Mouse (Mus musculus): ENCODE measurements around the gene Cacna1a.

DNA sequence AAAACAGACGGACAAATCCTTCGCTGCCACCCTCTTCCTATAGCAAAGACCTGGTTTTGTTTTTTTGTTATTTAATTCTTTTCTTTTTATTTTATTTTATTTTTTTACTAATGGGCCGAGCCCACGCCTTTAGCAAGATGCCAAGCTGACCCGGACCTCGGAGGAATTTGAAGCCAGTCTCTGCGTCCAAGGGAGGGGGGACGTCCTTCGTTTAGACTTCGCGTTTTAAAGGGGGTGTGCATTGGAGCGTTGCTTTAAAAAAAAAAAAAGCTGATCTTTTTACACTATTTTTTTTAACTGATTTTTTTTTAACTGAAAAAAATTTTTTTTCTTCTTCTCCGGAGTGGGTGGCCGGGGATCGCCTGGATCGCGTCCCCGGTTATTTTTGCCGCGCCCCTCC lies 26.7 kb downstream of the Cacna1a start:
- TF ChIP-seq POLR2A (IDR thresholded peaks at IDR 0.05; ENCODE audit: borderline replicate concordance, extremely low read depth, insufficient read depth, insufficient read length, poor library complexity, severe bottlenecking): no peak
- no peak for TF ChIP-seq CTCF (IDR thresholded peaks at IDR 0.05; ENCODE audit: borderline replicate concordance, extremely low read depth, insufficient read depth, insufficient read length)
